In the genomic region with DNA sequence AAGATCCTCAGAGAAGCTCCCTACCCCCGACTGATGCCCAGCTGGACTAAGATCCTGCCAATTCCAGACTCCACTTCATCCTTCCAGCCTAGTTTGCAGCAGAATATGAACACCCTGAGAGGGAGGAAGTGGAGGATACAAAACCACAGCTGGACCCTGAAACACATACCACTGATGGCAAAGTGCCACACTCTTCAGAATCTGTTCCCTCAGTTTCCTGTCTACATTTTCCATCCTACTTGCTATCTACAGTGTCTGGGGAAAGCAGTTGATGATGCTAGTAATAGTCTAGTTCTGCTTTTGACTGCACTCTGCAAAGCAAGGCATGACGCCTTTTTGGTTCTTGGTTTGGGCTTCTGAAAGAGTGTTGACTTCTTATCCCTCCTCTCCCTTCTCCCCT, we compare ENCODE assay signal across 12 mouse cellular contexts. TPM values are rescaled to one million over a fixed set of nuclear protein-coding genes. Genes with fewer than 3 reads are reported as not detected.
A peak's percentile ranks its signal among the peaks of the same experiment; 100 is the strongest.
DNase-seq lines count a peak whose midpoint lies in the region; ATAC-seq and TF ChIP-seq lines count a peak whose summit lies in the region.
"Had no signal": no experiment of that assay in that cellular context is flagged by ENCODE, and none has a peak within 500 bp of the region (broad histone marks: within the 10 kb centered on the region; RNA-seq: fewer than 3 reads in every experiment).

No protein-coding gene starts in this region.

- H3K27ac ChIP-seq in layer of hippocampus, adult 2 months, result peak overlapping the region; percentile 39; the same call in 1 of the 2 replicates
- H3K27ac ChIP-seq in heart, embryonic 13.5 days (replicated peaks), result peak overlapping the region; percentile 56
- no peak overlapping the region for H3K27ac ChIP-seq in hindbrain, embryonic 11.5 days (ENCODE audit: low read depth, low read length)
- H3K27ac ChIP-seq: hindbrain, embryonic 12.5 days; neural tube, embryonic 15.5 days; stomach, embryonic 15.5 days had no signal

- TF ChIP-seq CTCF in layer of hippocampus, adult 2 months (conservative IDR thresholded peaks at IDR 0.05), result no peak

- no peaks in the 10 kb centered on the region for H3K27me3 ChIP-seq in heart, embryonic 13.5 days (replicated peaks)
- H3K27me3 ChIP-seq in hindbrain, embryonic 11.5 days (ENCODE audit: control insufficient read depth, insufficient read depth, low read length), result no peaks in the 10 kb centered on the region
- H3K27me3 ChIP-seq: hindbrain, embryonic 12.5 days; neural tube, embryonic 15.5 days; stomach, embryonic 15.5 days had no signal

- no peak overlapping the region for H3K4me3 ChIP-seq in layer of hippocampus, adult 2 months
- H3K4me3 ChIP-seq in heart, embryonic 13.5 days, result no peak overlapping the region
- H3K4me3 ChIP-seq in hindbrain, embryonic 11.5 days (ENCODE audit: low read depth, low read length), result no peak overlapping the region
- H3K4me3 ChIP-seq: hindbrain, embryonic 12.5 days; neural tube, embryonic 15.5 days; stomach, embryonic 15.5 days had no signal

- peaks cover 13% of the 10 kb centered on the region; the same call in 1 of the 2 replicates for H3K4me1 ChIP-seq in heart, embryonic 13.5 days
- H3K4me1 ChIP-seq in hindbrain, embryonic 11.5 days (replicated peaks; ENCODE audit: control insufficient read depth, insufficient read depth, low read length), result no peaks in the 10 kb centered on the region
- H3K4me1 ChIP-seq: hindbrain, embryonic 12.5 days; neural tube, embryonic 15.5 days; stomach, embryonic 15.5 days had no signal

- DNase-seq in layer of hippocampus, adult 2 months (ENCODE audit: low spot score in 2 of 2), result no peak
- no peak for DNase-seq in layer of hippocampus, adult 9-10 months (ENCODE audit: low spot score)
- peak; percentile 42 for DNase-seq in lung, postnatal 10 days
- DNase-seq in hindbrain, embryonic 11.5 days (ENCODE audit: low spot score), result no peak
- DNase-seq in left cerebral cortex, adult 8-10 months (ENCODE audit: low spot score in 2 of 2), result no peak
- DNase-seq in left cerebral cortex, adult 9 months (ENCODE audit: low spot score in 2 of 2), result no peak

- peak; percentile 54 for ATAC-seq in CD4-positive, CD25-positive, alpha-beta regulatory T cell, adult 4 months
- no peak for ATAC-seq in heart, embryonic 13.5 days (ENCODE audit: extremely low read depth, insufficient number of reproducible peaks, low FRiP score, low TSS enrichment)
- ATAC-seq in hindbrain, embryonic 11.5 days (ENCODE audit: low FRiP score), result no peak

- no peak overlapping the region for H3K4me2 ChIP-seq in heart, embryonic 13.5 days
- no peak overlapping the region for H3K4me2 ChIP-seq in hindbrain, embryonic 11.5 days (replicated peaks; ENCODE audit: low read depth, low read length)
- H3K4me2 ChIP-seq: hindbrain, embryonic 12.5 days; neural tube, embryonic 15.5 days; stomach, embryonic 15.5 days had no signal

- WGBS in heart, embryonic 13.5 days, result 49% methylated on average over 2 of the region's 2 CpGs
- 86% methylated on average over 2 of the region's 2 CpGs for WGBS in hindbrain, embryonic 11.5 days

- H3K9me3 ChIP-seq in heart, embryonic 13.5 days, result no peaks in the 10 kb centered on the region
- H3K9me3 ChIP-seq in hindbrain, embryonic 11.5 days (ENCODE audit: control insufficient read depth, low read length), result no peaks in the 10 kb centered on the region
- H3K9me3 ChIP-seq: hindbrain, embryonic 12.5 days; neural tube, embryonic 15.5 days; stomach, embryonic 15.5 days had no signal

- H3K36me3 ChIP-seq in heart, embryonic 13.5 days, result no peaks in the 10 kb centered on the region
- no peaks in the 10 kb centered on the region for H3K36me3 ChIP-seq in hindbrain, embryonic 11.5 days (ENCODE audit: control insufficient read depth, insufficient read depth, low read length)
- H3K36me3 ChIP-seq: hindbrain, embryonic 12.5 days; neural tube, embryonic 15.5 days; stomach, embryonic 15.5 days had no signal

- H3K9ac ChIP-seq in heart, embryonic 13.5 days, result no peak overlapping the region
- H3K9ac ChIP-seq in hindbrain, embryonic 11.5 days (ENCODE audit: low read depth, low read length), result no peak overlapping the region
- H3K9ac ChIP-seq: hindbrain, embryonic 12.5 days; neural tube, embryonic 15.5 days; stomach, embryonic 15.5 days had no signal

RNA-seq across cellular contexts. Expression of gene Ccr1, which starts 27.2 kb away (rescaled TPM):
- total RNA-seq in layer of hippocampus, adult 2 months (2021), result under 1 TPM in 1 of 2 experiments, not detected in 1; 0.46 TPM
- under 1 TPM; 0.89 to 0.98 TPM for polyA plus RNA-seq in CD4-positive, CD25-positive, alpha-beta regulatory T cell, adult 4 months (2017; shearing (Covaris generic))
- 1.2 and 1.4 TPM in 2 replicates for polyA plus RNA-seq in heart, embryonic 13.5 days (2015; fragmentation: Nextera tagmentation; extraction: Ambion mirVana)
- 0.70 and 1.3 TPM in 2 replicates for polyA plus RNA-seq in hindbrain, embryonic 11.5 days (2014; fragmentation: Nextera tagmentation; extraction: Ambion mirVana)
- total RNA-seq in left cerebral cortex, adult 8-10 months (2022), result under 1 TPM in 2 of 4 experiments, not detected in 2; 0.17 to 0.34 TPM

RNA-seq across cellular contexts. Expression of gene Ccr1l1, which starts 36.9 kb away (rescaled TPM):
- total RNA-seq in layer of hippocampus, adult 2 months (2021), result not detected
- not detected for polyA plus RNA-seq in CD4-positive, CD25-positive, alpha-beta regulatory T cell, adult 4 months (2017; shearing (Covaris generic))
- polyA plus RNA-seq in heart, embryonic 13.5 days (2015; fragmentation: Nextera tagmentation; extraction: Ambion mirVana), result not detected in 2 replicates
- polyA plus RNA-seq in hindbrain, embryonic 11.5 days (2014; fragmentation: Nextera tagmentation; extraction: Ambion mirVana), result not detected in 2 replicates
- not detected for total RNA-seq in left cerebral cortex, adult 8-10 months (2022)
- total RNA-seq: left cerebral cortex, postnatal 25 days had no signal
- polyA plus RNA-seq: hindbrain, embryonic 12.5 days; neural tube, embryonic 15.5 days; stomach, embryonic 15.5 days had no signal
